Mouse (Mus musculus): Measurements from ENCODE around the gene Cfap36. TPM values are rescaled to one million over a fixed set of nuclear protein-coding genes. Genes with fewer than 3 reads are reported as not detected.

The Cfap36 gene
- polyA plus RNA-seq, 1 experiment from 2014 or later, result 55.3 TPM

DNA sequence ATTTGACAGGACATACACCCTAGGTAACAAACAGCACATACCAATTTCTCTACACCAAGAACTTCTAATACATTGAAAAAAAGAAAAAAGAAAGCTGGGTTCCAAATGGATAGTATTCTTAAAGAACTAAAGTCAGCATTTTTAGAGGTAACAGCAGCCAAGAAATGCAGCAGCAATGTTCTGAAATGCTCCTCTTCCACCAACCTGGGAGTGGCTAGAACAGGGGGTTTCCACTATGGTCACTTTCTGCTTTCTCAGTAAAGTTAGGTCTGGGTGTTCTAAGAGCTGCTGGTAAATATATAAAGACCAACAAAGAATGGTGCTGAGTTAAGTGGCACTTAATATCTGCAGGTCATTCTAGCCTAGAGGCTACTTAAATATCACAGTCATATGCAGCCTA, 28.2 kb downstream of the Cfap36 start:
- Histone ChIP-seq H3K27me3 (replicated peaks; ENCODE audit: control insufficient read depth, insufficient read depth, low read length) (no peaks in the 10 kb centered on the region), H3K9me3 (ENCODE audit: control insufficient read depth, low read length) (no peaks in the 10 kb centered on the region), H3K4me2 (ENCODE audit: low read depth, low read length) (no peak overlapping the region), H3K9ac (ENCODE audit: low read depth, low read length) (no peak overlapping the region), H3K4me3 (ENCODE audit: low read depth, low read length) (no peak overlapping the region), H3K4me1 (ENCODE audit: control insufficient read depth, insufficient read depth, low read length) (no peaks in the 10 kb centered on the region), H3K27ac (replicated peaks; ENCODE audit: low read depth, low read length) (no peak overlapping the region), H3K36me3 (ENCODE audit: control insufficient read depth, insufficient read depth, low read length) (peaks cover 89% of the 10 kb centered on the region)
- ATAC-seq (ENCODE audit: low read depth) (no peak), DNase-seq (ENCODE audit: low spot score) (no peak)

DNA sequence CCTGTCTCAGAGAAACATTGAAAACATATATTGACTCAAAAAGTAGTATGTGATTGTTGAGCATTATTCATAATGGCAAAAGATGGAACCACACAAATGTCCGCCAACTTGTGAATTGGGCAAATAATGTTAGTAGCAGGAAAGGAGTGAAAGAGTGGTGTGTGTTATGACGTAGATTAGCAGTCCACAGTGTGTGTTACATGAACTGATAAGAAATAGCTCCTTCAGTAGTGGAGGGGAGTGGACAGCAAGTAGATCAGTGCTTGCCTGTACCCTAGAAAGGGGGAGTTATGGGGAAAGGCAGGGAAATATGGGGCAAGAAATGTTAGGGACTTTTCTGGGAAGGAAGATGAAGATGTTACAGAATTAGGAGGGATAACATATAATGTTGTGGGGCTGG, 31.0 kb downstream of the Cfap36 start:
- peaks cover 81% of the 10 kb centered on the region for H3K36me3 ChIP-seq (ENCODE audit: control insufficient read depth, insufficient read depth, low read length)

DNA sequence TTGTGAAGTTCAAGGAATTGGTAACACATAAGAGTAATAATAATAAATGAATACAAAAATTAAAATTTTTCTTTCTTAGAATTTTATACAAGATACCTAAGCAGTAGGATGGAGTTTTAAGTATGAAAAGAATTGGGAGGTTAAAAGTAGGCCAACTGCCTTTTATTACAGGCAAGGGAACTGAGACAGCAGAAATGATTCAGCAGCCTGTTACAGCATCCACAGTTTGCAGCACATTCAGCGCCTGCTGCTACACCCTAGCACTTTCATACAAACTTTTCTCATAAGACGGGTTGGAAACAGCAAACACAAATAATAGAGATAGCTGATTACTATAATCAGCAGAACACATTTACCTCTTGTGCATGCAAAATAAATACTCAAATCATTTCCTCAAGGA, 37.4 kb downstream of the Cfap36 start:
- H3K9ac ChIP-seq (ENCODE audit: low read depth, low read length), result no peak overlapping the region
- H3K9me3 ChIP-seq (ENCODE audit: control insufficient read depth, low read length), result no peaks in the 10 kb centered on the region
- peaks cover 59% of the 10 kb centered on the region for H3K36me3 ChIP-seq (ENCODE audit: control insufficient read depth, insufficient read depth, low read length)
- H3K27me3 ChIP-seq (replicated peaks; ENCODE audit: control insufficient read depth, insufficient read depth, low read length), result no peaks in the 10 kb centered on the region
- no peak overlapping the region for H3K4me3 ChIP-seq (ENCODE audit: low read depth, low read length)
- no peak overlapping the region for H3K4me2 ChIP-seq (ENCODE audit: low read depth, low read length)
- DNase-seq (ENCODE audit: low spot score) (no peak), ATAC-seq (ENCODE audit: low read depth) (no peak)
- 89% methylated on average over 2 of the region's 2 CpGs for WGBS
- H3K27ac ChIP-seq (replicated peaks; ENCODE audit: low read depth, low read length), result no peak overlapping the region
- no peaks in the 10 kb centered on the region for H3K4me1 ChIP-seq (ENCODE audit: control insufficient read depth, insufficient read depth, low read length)

More for the DNA sequence above, 31.0 kb downstream of the Cfap36 start:
- Histone ChIP-seq H3K4me1 (ENCODE audit: control insufficient read depth, insufficient read depth, low read length) (no peaks in the 10 kb centered on the region), H3K4me2 (ENCODE audit: low read depth, low read length) (no peak overlapping the region), H3K4me3 (ENCODE audit: low read depth, low read length) (no peak overlapping the region), H3K9me3 (ENCODE audit: control insufficient read depth, low read length) (no peaks in the 10 kb centered on the region), H3K27ac (replicated peaks; ENCODE audit: low read depth, low read length) (no peak overlapping the region), H3K27me3 (replicated peaks; ENCODE audit: control insufficient read depth, insufficient read depth, low read length) (no peaks in the 10 kb centered on the region), H3K9ac (ENCODE audit: low read depth, low read length) (no peak overlapping the region)
- no peak for DNase-seq (ENCODE audit: low spot score)
- no peak for ATAC-seq (ENCODE audit: low read depth)
- whole genome bisulfite sequencing, result 91% methylated on average over 2 of the region's 2 CpGs

DNA sequence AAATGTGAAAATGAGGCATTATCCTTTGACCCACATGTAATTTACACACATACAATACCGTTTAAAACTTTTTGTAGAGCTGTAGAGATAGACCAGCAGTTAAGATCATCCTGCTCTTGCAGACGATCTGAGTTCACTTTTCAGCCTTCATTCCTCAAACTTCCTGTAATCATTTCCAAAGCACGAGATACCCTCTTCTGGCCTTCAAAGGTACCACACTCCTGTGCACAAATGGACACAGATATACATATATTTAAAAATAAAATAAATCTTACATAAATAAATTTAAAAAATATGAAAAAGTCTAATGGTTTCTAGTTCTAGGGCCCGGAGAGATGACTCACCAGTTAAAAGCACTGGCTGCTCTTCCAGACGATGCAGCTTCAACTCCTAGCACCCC, 43.6 kb downstream of the Cfap36 start:
- Histone ChIP-seq H3K36me3 (ENCODE audit: control insufficient read depth, insufficient read depth, low read length) (peaks cover 68% of the 10 kb centered on the region), H3K4me1 (ENCODE audit: control insufficient read depth, insufficient read depth, low read length) (no peaks in the 10 kb centered on the region), H3K27me3 (replicated peaks; ENCODE audit: control insufficient read depth, insufficient read depth, low read length) (no peaks in the 10 kb centered on the region), H3K9ac (ENCODE audit: low read depth, low read length) (no peak overlapping the region), H3K4me2 (ENCODE audit: low read depth, low read length) (no peak overlapping the region), H3K4me3 (ENCODE audit: low read depth, low read length) (no peak overlapping the region), H3K27ac (replicated peaks; ENCODE audit: low read depth, low read length) (no peak overlapping the region), H3K9me3 (ENCODE audit: control insufficient read depth, low read length) (no peaks in the 10 kb centered on the region)
- 84% methylated on average over 5 of the region's 5 CpGs for WGBS
- DNase-seq (ENCODE audit: low spot score) (no peak), ATAC-seq (ENCODE audit: low read depth) (no peak)

DNA sequence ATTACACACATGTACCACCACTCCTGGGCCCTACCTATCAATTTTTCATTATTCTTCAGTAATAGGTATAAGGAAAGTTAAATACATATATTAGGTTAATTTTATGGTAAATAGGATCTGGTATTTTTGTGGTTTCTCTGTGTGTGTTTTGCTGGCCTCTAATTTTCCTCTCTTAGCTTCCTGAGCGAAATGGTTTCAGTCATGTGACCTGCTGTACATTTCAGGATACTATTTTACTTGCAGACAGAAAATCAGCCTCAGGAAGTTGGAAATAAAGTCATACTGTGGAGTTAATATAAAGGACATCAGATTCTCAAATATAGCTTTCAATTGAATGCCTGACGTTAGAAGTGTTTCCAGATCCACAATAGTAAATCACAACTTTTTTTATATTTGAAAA, 58.2 kb downstream of the Cfap36 start:
- H3K9me3 ChIP-seq (ENCODE audit: control insufficient read depth, low read length), result no peaks in the 10 kb centered on the region
- 80% methylated on average over 2 of the region's 2 CpGs for WGBS
- DNase-seq (ENCODE audit: low spot score), result no peak
- no peaks in the 10 kb centered on the region for H3K27me3 ChIP-seq (replicated peaks; ENCODE audit: control insufficient read depth, insufficient read depth, low read length)
- peaks cover 69% of the 10 kb centered on the region for H3K36me3 ChIP-seq (ENCODE audit: control insufficient read depth, insufficient read depth, low read length)
- no peaks in the 10 kb centered on the region for H3K4me1 ChIP-seq (ENCODE audit: control insufficient read depth, insufficient read depth, low read length)
- H3K27ac ChIP-seq (replicated peaks; ENCODE audit: low read depth, low read length), result no peak overlapping the region
- H3K9ac ChIP-seq (ENCODE audit: low read depth, low read length), result no peak overlapping the region
- no peak overlapping the region for H3K4me3 ChIP-seq (ENCODE audit: low read depth, low read length)
- no peak for ATAC-seq (ENCODE audit: low read depth)
- no peak overlapping the region for H3K4me2 ChIP-seq (ENCODE audit: low read depth, low read length)

DNA sequence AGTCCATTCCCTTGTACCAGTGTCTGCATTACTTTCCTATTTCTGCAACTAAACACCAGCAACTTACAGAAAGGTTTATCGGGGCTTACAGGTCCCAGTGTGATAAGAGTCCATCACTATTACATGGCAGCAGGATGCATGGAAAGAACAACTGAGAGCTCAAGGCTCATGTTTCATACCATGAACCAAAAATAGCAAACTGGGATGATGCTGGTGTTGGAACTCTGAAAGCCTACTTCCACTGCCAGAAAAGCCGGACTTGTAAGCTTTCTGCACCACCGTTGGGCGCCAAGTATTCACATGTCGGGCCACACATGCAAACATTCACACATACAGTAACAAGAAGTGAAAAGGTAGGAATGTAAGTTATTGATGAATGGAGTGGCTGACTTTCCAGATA, 65.5 kb downstream of the Cfap36 start:
- 90% methylated on average over 5 of the region's 5 CpGs for WGBS
- ATAC-seq (ENCODE audit: low read depth), result no peak
- Histone ChIP-seq H3K27ac (replicated peaks; ENCODE audit: low read depth, low read length) (no peak overlapping the region), H3K27me3 (replicated peaks; ENCODE audit: control insufficient read depth, insufficient read depth, low read length) (no peaks in the 10 kb centered on the region), H3K36me3 (ENCODE audit: control insufficient read depth, insufficient read depth, low read length) (peaks cover 41% of the 10 kb centered on the region), H3K9ac (ENCODE audit: low read depth, low read length) (no peak overlapping the region), H3K4me3 (ENCODE audit: low read depth, low read length) (no peak overlapping the region), H3K9me3 (ENCODE audit: control insufficient read depth, low read length) (no peaks in the 10 kb centered on the region), H3K4me2 (ENCODE audit: low read depth, low read length) (no peak overlapping the region), H3K4me1 (ENCODE audit: control insufficient read depth, insufficient read depth, low read length) (no peaks in the 10 kb centered on the region)
- no peak for DNase-seq (ENCODE audit: low spot score)

DNA sequence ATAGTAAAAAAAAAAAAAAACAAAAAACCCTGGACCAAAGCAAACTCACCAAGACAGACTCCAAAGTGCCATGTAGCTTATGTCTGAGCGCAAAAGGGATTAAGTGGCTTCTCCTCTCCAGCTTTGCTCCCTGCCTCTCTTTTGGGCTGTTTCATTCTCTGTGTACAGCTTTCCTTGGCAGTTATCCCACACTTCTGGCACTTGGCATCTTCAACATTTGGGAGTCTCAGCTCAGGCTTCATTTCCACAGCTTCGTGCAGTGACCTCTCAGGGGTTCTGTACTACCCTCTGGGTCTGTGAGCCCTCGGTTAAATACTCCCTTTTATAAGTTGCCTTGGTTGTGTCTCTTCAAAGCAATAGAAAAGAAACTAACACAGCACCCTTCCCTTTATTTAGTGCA, 66.6 kb downstream of the Cfap36 start:
- DNase-seq (ENCODE audit: low spot score), result peak; percentile 4
- H3K9me3 ChIP-seq (ENCODE audit: control insufficient read depth, low read length), result no peaks in the 10 kb centered on the region
- H3K9ac ChIP-seq (ENCODE audit: low read depth, low read length), result no peak overlapping the region
- H3K4me3 ChIP-seq (ENCODE audit: low read depth, low read length), result no peak overlapping the region
- 79% methylated on average over 3 of the region's 3 CpGs for WGBS
- ATAC-seq (ENCODE audit: low read depth), result no peak
- H3K27ac ChIP-seq (replicated peaks; ENCODE audit: low read depth, low read length), result no peak overlapping the region
- no peaks in the 10 kb centered on the region for H3K27me3 ChIP-seq (replicated peaks; ENCODE audit: control insufficient read depth, insufficient read depth, low read length)
- H3K4me1 ChIP-seq (ENCODE audit: control insufficient read depth, insufficient read depth, low read length), result no peaks in the 10 kb centered on the region
- H3K36me3 ChIP-seq (ENCODE audit: control insufficient read depth, insufficient read depth, low read length), result peaks cover 30% of the 10 kb centered on the region
- H3K4me2 ChIP-seq (ENCODE audit: low read depth, low read length), result no peak overlapping the region

DNA sequence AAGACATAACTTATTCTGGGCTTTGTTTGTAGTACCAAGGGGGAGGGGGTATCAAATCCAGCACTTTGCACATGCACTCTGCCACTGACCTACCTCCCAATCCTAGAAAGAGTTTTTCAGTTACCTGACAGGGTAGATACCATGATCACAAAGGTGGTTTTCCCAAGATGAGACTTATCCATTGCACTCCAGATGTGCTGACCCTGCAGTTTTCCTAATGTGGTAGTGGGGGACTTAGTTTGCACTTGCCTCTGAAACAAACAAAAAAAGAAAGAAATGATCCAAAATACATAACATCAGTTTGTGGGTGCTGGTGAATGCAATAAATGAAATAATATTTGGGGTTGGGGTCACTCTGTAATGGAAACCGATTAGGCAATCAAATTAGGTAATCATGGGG, 67.9 kb downstream of the Cfap36 start:
- Histone ChIP-seq H3K36me3 (ENCODE audit: control insufficient read depth, insufficient read depth, low read length) (peaks cover 17% of the 10 kb centered on the region), H3K4me3 (ENCODE audit: low read depth, low read length) (no peak overlapping the region), H3K4me1 (ENCODE audit: control insufficient read depth, insufficient read depth, low read length) (no peaks in the 10 kb centered on the region), H3K4me2 (ENCODE audit: low read depth, low read length) (no peak overlapping the region), H3K27ac (replicated peaks; ENCODE audit: low read depth, low read length) (no peak overlapping the region), H3K9me3 (ENCODE audit: control insufficient read depth, low read length) (no peaks in the 10 kb centered on the region), H3K9ac (ENCODE audit: low read depth, low read length) (no peak overlapping the region), H3K27me3 (replicated peaks; ENCODE audit: control insufficient read depth, insufficient read depth, low read length) (no peaks in the 10 kb centered on the region)
- ATAC-seq (ENCODE audit: low read depth), result no peak
- WGBS, result 96% methylated on average over 1 of the region's 1 CpGs
- no peak for DNase-seq (ENCODE audit: low spot score)

DNA sequence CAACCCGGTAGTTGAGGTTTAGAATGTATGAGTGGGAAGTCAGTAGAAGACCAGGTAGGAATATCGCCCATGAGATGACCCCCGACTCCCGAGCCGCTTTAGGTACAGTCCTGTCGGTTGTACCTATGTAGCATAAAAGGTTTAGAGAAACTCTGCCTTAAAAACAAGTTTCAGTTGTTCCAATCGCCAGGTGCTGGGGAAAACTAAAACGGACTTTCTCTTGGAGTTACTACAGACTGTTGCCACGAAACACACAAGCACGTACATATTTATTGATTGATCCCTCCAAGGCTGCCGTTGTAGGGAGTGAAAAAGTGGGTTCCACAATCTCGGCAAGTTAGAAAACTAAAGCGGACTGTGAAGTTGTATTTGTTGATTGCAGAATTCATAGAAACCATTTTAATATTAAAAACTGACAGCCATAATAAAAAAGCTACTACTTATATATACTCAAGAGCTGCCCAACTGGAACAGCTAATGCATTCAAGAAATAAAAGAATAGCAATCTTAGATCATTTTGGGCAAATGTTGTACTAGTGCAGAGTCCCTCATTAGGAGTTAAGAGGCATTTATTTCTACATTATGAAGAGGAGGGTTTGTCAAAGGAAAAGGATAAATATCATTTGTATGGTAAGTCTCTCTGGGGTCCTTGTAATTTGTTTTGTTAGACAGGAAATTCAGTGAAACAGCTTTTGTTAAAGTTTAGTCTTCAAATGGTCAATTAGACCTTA, 73.3 kb downstream of the Cfap36 start:
- ATAC-seq (ENCODE audit: low read depth) (no peak), DNase-seq (ENCODE audit: low spot score) (peak; percentile 6)
- Histone ChIP-seq H3K36me3 (ENCODE audit: control insufficient read depth, insufficient read depth, low read length) (no peaks in the 10 kb centered on the region), H3K4me2 (ENCODE audit: low read depth, low read length) (peak overlapping the region; percentile 61), H3K4me1 (ENCODE audit: control insufficient read depth, insufficient read depth, low read length) (peaks cover 9% of the 10 kb centered on the region), H3K27me3 (replicated peaks; ENCODE audit: control insufficient read depth, insufficient read depth, low read length) (no peaks in the 10 kb centered on the region), H3K9ac (ENCODE audit: low read depth, low read length) (peak overlapping the region; percentile 99), H3K9me3 (ENCODE audit: control insufficient read depth, low read length) (no peaks in the 10 kb centered on the region), H3K27ac (replicated peaks; ENCODE audit: low read depth, low read length) (peak overlapping the region; percentile 97), H3K4me3 (ENCODE audit: low read depth, low read length) (peak overlapping the region; percentile 90)
- WGBS, result 5% methylated on average over 13 of the region's 13 CpGs

Data from embryonic facial prominence, embryonic 14.5 days (tissue).